Mouse (Mus musculus) stomach, postnatal 0 days (tissue): ENCODE results near the gene Gpn2.

Experiments used
- CTCF ChIP-seq: IDR thresholded peaks from 2 replicates; pipeline ENCODE4 v1.5.1; 2016; ENCODE audit warnings: antibody characterized with exemption, low read depth, mild to moderate bottlenecking, moderate library complexity
- EP300 ChIP-seq: optimal IDR thresholded peaks from 2 replicates; pipeline ENCODE3; 2016; ENCODE audit warnings: antibody characterized with exemption

- no peak for TF ChIP-seq CTCF
- no peak for TF ChIP-seq EP300
Measured at GRCm38 (mm10) chr4:133574843-133575202, 9.3 kb upstream of the Gpn2 start.
